Mouse (Mus musculus) spleen, adult 2 months (tissue): ENCODE data around the gene Rps27.

Experiments used
- CTCF ChIP-seq: fragments of 200-500 bp; IDR thresholded peaks from 2 replicates; pipeline ENCODE4 v1.5.1; 2011; ENCODE audit warnings: mild to moderate bottlenecking, inconsistent platforms; ENCODE audit not compliant: insufficient read depth, insufficient read length, insufficient replicate concordance; ENCODE audit errors: extremely low read depth
- POLR2A ChIP-seq: fragments of 200-500 bp; IDR thresholded peaks from 2 replicates; pipeline ENCODE4 v1.6.1; 2011; ENCODE audit warnings: low read depth, low read length, inconsistent platforms

DNA sequence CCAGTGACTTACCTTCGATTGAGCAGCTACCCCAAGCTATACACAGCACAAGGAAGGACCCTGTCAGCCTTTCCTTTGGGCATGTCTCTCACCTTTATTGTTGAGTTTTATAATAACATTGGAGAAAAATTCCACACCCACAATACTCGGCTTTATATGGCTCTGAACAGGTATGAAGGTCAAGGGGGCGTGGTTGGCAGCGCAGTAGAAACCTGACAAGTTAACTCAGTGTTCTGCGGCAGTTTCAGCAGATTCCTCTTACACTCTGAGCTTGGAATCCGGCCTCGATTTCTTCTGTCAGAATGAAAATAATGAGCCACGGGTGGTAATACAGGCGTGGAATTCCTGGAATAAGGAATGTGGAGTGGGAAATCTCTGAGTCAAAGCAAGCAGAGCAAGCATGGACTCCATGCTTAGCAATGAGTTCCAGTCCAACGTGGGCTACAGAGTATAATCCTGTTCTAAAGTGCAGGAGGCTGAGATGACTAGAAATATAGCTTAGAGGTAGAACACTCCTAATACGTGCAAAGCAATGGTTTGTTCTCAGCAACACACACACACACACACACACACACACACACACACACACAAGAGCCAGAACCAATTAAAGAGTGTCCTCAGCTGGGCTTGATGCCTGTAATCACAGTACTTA is 22.5 kb downstream of the Rps27 start:
- TF ChIP-seq CTCF = no peak
- no peak for TF ChIP-seq POLR2A
